Mouse (Mus musculus): ENCODE data around the gene Apoc3.

Apoc3 gene

GRCm38 (mm10) chr9:46243122-46243521, 7.7 kb upstream of the Apoc3 start:
- TF ChIP-seq GATA4 (IDR thresholded peaks at IDR 0.05; ENCODE audit: insufficient replicate concordance, low read length) = no peak

GRCm38 (mm10) chr9:46241818-46242217, 6.4 kb upstream of the Apoc3 start:
- peak; percentile 60; the same call in 1 of the 2 replicates for TF ChIP-seq GATA4 (IDR thresholded peaks at IDR 0.05; ENCODE audit: insufficient replicate concordance, low read length)

GRCm38 (mm10) chr9:46240526-46241153, 5.2 kb upstream of the Apoc3 start, which contains the start of gene Apoa4:
Gene Apoa4 (plus strand): TSS chr9:46240696.
- TF ChIP-seq GATA4 (IDR thresholded peaks at IDR 0.05; ENCODE audit: insufficient replicate concordance, low read length) = no peak

GRCm38 (mm10) chr9:46238850-46239249, 3.4 kb upstream of the Apoc3 start:
- TF ChIP-seq GATA4 (IDR thresholded peaks at IDR 0.05; ENCODE audit: insufficient replicate concordance, low read length) = no peak

GRCm38 (mm10) chr9:46235649-46236048, 213 bp upstream of the Apoc3 start:
- peak; percentile 12; the same call in 1 of the 2 replicates for TF ChIP-seq GATA4 (IDR thresholded peaks at IDR 0.05; ENCODE audit: insufficient replicate concordance, low read length)

GRCm38 (mm10) chr9:46235196-46235595, 240 bp downstream of the Apoc3 start:
- 0 out of 2 replicates have a peak, but pooled peaks have one; percentile 3 for TF ChIP-seq GATA4 (IDR thresholded peaks at IDR 0.05; ENCODE audit: insufficient replicate concordance, low read length)

GRCm38 (mm10) chr9:46230450-46230975, 4.9 kb downstream of the Apoc3 start:
- TF ChIP-seq GATA4 (IDR thresholded peaks at IDR 0.05; ENCODE audit: insufficient replicate concordance, low read length) = no peak

- no peak for TF ChIP-seq GATA4 (IDR thresholded peaks at IDR 0.05; ENCODE audit: insufficient replicate concordance, low read length)
These were observed 5.6 kb downstream of the Apoc3 start for GRCm38 (mm10) chr9:46229573-46230449.

- peak; percentile 46; the same call in 1 of the 2 replicates for TF ChIP-seq GATA4 (IDR thresholded peaks at IDR 0.05; ENCODE audit: insufficient replicate concordance, low read length)
These were observed 6.9 kb downstream of the Apoc3 start, which contains the start of gene Apoa1 for GRCm38 (mm10) chr9:46228491-46228890. Gene Apoa1 (plus strand): TSS chr9:46228580.

GRCm38 (mm10) chr9:46227064-46227614, 8.3 kb downstream of the Apoc3 start:
- no peak for TF ChIP-seq GATA4 (IDR thresholded peaks at IDR 0.05; ENCODE audit: insufficient replicate concordance, low read length)

- TF ChIP-seq GATA4 (IDR thresholded peaks at IDR 0.05; ENCODE audit: insufficient replicate concordance, low read length) = no peak
These were observed 10.3 kb downstream of the Apoc3 start for GRCm38 (mm10) chr9:46224945-46225660.

- TF ChIP-seq GATA4 (IDR thresholded peaks at IDR 0.05; ENCODE audit: insufficient replicate concordance, low read length) = no peak
These were observed 11.3 kb downstream of the Apoc3 start for GRCm38 (mm10) chr9:46224101-46224500.

GRCm38 (mm10) chr9:46223090-46223489, 12.3 kb downstream of the Apoc3 start:
- no peak for TF ChIP-seq GATA4 (IDR thresholded peaks at IDR 0.05; ENCODE audit: insufficient replicate concordance, low read length)

- no peak for TF ChIP-seq GATA4 (IDR thresholded peaks at IDR 0.05; ENCODE audit: insufficient replicate concordance, low read length)
These were observed 17.3 kb downstream of the Apoc3 start for GRCm38 (mm10) chr9:46218176-46218575.

All from liver, adult (tissue).